Mouse (Mus musculus) forebrain, embryonic 13.5 days (tissue): Measurements from ENCODE around the gene Wasf3. TPM values are rescaled to one million over a fixed set of nuclear protein-coding genes. Genes with fewer than 3 reads are reported as not detected.

Experiments
- polyA plus RNA-seq: library from polyadenylated mRNA; unstranded; fragments of >200 nt; fragmentation: Nextera tagmentation; extraction: Ambion mirVana; gene quantifications from 2 replicates; pipeline ENCODE4 v1.2.1, GENCODE M21; 2015

Wasf3 gene
- polyA plus RNA-seq, 1 experiment from 2014 or later = 7.3 TPM

Other genes starting within 250 kb of the Wasf3 start
- gene Gm5565, start 224.4 kb upstream of the Wasf3 start, polyA plus RNA-seq = not detected in 2 replicates
- not detected in 2 replicates for gene Gm6309, start 214.3 kb upstream of the Wasf3 start, polyA plus RNA-seq
- gene 1700001J03Rik, start 199.7 kb upstream of the Wasf3 start, polyA plus RNA-seq = not detected in 2 replicates
- gene Rnf6, start 163.4 kb upstream of the Wasf3 start, polyA plus RNA-seq = 27.1 TPM in 2 replicates
- 15.8 and 18.9 TPM in 2 replicates for gene Cdk8, start 153.8 kb upstream of the Wasf3 start, polyA plus RNA-seq
- gene Gm6408, start 97.0 kb downstream of the Wasf3 start, polyA plus RNA-seq = not detected in 2 replicates
- not detected in 2 replicates for gene Gm6370, start 106.4 kb downstream of the Wasf3 start, polyA plus RNA-seq
- gene 4930449I24Rik, start 117.4 kb downstream of the Wasf3 start, polyA plus RNA-seq = not detected in 2 replicates
- gene Gm3402, start 129.1 kb downstream of the Wasf3 start, polyA plus RNA-seq = not detected in 2 replicates
- gene Gm3404, start 140.8 kb downstream of the Wasf3 start, polyA plus RNA-seq = not detected in 2 replicates
- not detected in 2 replicates for gene Gm3409, start 152.7 kb downstream of the Wasf3 start, polyA plus RNA-seq
- not detected in 2 replicates for gene Gm3415, start 171.2 kb downstream of the Wasf3 start, polyA plus RNA-seq
- gene Gpr12, start 200.3 kb downstream of the Wasf3 start, polyA plus RNA-seq = 6.0 and 6.7 TPM in 2 replicates